Mouse (Mus musculus) lung, embryonic 14.5 days (tissue): ENCODE data around the gene Lef1. TPM values are rescaled to one million over a fixed set of nuclear protein-coding genes. Genes with fewer than 3 reads are reported as not detected.
A peak's percentile ranks its signal among the peaks of the same experiment; 100 is the strongest.

ENCODE experiments used
- ATAC-seq: fragments of 200-750 bp; cut with Nextera tagmentation; 2 replicates; pipeline ENCODE4 v1.8.0; 2017; ENCODE audit warnings: mild to moderate bottlenecking, moderate TSS enrichment, moderate library complexity; ENCODE audit not compliant: insufficient read depth
- DNase-seq: peaks from one replicate; pipeline ENCODE4 v3.0.0-alpha.2; 2015
- H3K27ac ChIP-seq: fragments of 300-500 bp; sonication (generic); 2 replicates; pipeline ENCODE4 v1.5.1; 2014; ENCODE audit warnings: low read depth, mild to moderate bottlenecking, moderate library complexity
- H3K27me3 ChIP-seq: fragments of 300-500 bp; sonication (generic); 2 replicates; pipeline ENCODE4 v1.6.1; 2014; ENCODE audit warnings: low read length, control low read depth; ENCODE audit not compliant: insufficient read depth
- H3K36me3 ChIP-seq: fragments of 300-500 bp; sonication (generic); 2 replicates; pipeline ENCODE4 v1.6.1; 2014; ENCODE audit warnings: control low read depth; ENCODE audit not compliant: insufficient read depth
- H3K4me1 ChIP-seq: fragments of 300-500 bp; sonication (generic); 2 replicates; pipeline ENCODE4 v1.6.1; 2014; ENCODE audit warnings: antibody characterized with exemption, control low read depth; ENCODE audit not compliant: insufficient read depth
- H3K4me2 ChIP-seq: fragments of 300-500 bp; sonication (generic); 2 replicates; pipeline ENCODE4 v1.6.1; 2014; ENCODE audit warnings: mild to moderate bottlenecking
- H3K4me3 ChIP-seq: fragments of 300-500 bp; sonication (generic); 2 replicates; pipeline ENCODE4 v1.5.1; 2014; ENCODE audit warnings: low read depth, low read length
- H3K9ac ChIP-seq: fragments of 300-500 bp; sonication (generic); 2 replicates; pipeline ENCODE4 v1.6.1; 2014
- H3K9me3 ChIP-seq: fragments of 300-500 bp; sonication (generic); 2 replicates; pipeline ENCODE4 v1.6.1; 2016; ENCODE audit warnings: low read depth, low read length, control low read depth
- CTCF ChIP-seq: IDR thresholded peaks from 2 replicates; pipeline ENCODE4 v1.5.1; 2016; ENCODE audit warnings: antibody characterized with exemption, low read depth
- WGBS: fragments of 180-500 bp; shearing (Covaris S2); extraction: QIAGEN DNeasy Blood & Tissue Kit; methylation state at CpG from one replicate; pipeline ENCODE4 v1.1.7; 2014; 5-methylcytosine and 5-hydroxymethylcytosine counted together
- polyA plus RNA-seq: library from polyadenylated mRNA; unstranded; fragments of >200 nt; fragmentation: Nextera tagmentation; extraction: Ambion mirVana; gene quantifications from 2 replicates; pipeline ENCODE4 v1.2.1, GENCODE M21; 2014

Lef1 gene
- polyA plus RNA-seq, 1 experiment from 2014 or later, result 32.7 TPM

DNA sequence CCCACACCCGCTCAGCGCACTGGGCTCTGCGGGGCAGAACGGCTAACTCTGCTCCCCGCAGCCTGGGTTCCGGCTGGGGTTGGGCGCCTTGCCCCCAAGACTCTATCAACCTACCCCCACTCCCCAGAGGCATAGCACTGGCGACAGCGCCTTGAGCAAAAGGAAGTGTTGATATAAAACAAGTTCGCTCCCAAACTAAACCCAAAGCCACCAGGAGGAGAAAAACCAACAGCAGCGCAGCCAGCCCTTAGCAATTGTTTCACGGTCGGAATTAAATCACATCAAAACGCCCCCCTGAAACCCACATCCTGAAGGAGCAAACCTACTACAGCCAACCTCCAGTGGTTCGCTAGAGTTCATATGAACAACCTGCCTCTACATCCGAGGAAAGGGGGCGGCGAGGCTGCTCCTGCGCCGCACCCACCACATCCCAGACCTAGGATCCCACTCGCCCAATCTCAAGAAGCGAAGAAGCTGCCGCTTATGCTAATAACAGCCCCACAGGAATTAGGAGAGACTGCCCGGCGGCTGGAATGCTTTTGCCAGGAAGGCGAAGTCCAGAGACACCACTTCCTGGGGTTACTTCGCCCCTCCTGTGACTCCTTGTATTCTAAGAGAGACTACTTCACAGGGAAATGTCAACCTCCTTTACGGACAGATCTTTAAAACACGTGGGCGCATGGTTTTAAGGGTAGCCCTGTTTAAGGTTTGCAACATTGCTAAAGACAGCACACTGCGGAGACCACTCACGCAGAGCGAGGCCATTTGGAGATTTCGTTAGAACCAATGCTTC lies 2.8 kb upstream of the Lef1 start:
- Histone ChIP-seq H3K36me3 (no peaks in the 10 kb centered on the region), H3K27me3 (peaks cover 41% of the 10 kb centered on the region), H3K27ac (no peak overlapping the region), H3K4me1 (peaks cover 4% of the 10 kb centered on the region; the same call in 1 of the 2 replicates), H3K4me3 (peak overlapping the region; percentile 38), H3K9me3 (no peaks in the 10 kb centered on the region), H3K4me2 (peak overlapping the region; percentile 85), H3K9ac (0 out of 2 replicates have a peak overlapping the region, but pooled peaks have one; percentile 9)
- no peak for TF ChIP-seq CTCF
- WGBS, result 5% methylated on average over 34 of the region's 34 CpGs
- DNase-seq, result peak; percentile 49
- ATAC-seq, result no peak

DNA sequence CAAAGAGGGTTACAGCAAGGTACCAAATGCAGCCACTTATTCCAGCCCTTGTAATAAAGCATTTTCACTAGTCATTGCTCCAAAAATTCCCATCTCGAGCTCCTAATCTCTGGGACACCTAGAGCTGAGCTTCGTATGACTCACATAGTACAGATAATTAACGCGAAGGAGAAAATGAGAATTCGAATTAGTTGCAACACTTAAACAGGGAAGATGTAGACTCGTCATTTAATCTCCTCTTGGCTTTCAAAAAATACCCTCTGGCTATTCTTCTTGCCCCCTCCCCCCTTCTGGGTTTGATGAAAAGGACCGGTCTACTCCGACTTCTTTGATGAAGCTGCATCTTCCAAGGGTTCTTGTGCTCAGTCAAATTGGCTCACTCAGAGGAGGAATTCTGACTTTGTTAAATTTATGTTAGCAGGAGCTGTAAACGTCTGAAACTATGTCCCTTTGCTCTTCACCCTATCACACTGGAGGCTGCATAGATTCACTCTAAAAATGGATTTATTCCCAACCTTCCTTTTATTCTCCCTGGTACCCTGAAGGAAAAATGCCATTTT lies 2.1 kb upstream of the Lef1 start:
- Histone ChIP-seq H3K4me3 (no peak overlapping the region), H3K4me1 (peaks cover 4% of the 10 kb centered on the region; the same call in 1 of the 2 replicates), H3K9ac (no peak overlapping the region), H3K36me3 (no peaks in the 10 kb centered on the region), H3K4me2 (peak overlapping the region; percentile 85), H3K9me3 (no peaks in the 10 kb centered on the region), H3K27ac (no peak overlapping the region), H3K27me3 (peaks cover 43% of the 10 kb centered on the region)
- no peak for TF ChIP-seq CTCF
- DNase-seq (peak; percentile 31), ATAC-seq (no peak)
- 10% methylated on average over 9 of the region's 9 CpGs for WGBS

DNA sequence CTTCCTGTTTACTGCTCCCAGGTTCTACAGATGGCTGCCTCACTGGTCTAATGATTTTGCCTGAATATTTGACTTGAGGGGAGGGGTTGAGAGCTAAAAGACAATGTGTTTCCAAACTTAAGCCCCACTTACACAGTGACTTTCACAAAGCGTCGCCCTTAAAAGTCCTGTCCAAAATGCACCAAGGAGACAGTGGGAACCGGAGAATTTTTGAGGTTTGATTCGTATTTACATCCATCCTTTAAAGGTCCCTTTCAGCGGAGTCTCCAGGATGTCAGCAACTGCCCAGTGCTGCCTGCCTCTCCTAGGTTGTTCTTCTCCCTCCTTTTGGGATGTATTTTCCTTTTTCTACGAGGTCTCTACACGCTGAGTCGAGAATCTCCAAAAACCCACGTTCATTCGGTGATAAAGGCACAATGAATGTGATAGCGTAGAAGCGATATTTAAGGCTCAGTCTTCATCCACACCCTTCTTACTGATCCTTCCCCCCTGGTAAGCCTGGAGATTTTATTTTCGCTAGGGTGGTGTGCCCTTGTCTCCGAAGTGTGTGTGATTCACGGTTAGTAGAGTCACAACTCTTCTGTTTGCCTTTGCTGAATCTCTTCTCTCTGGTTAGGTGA lies 1.1 kb upstream of the Lef1 start:
- Histone ChIP-seq H3K27me3 (peaks cover 43% of the 10 kb centered on the region), H3K27ac (no peak overlapping the region), H3K9ac (no peak overlapping the region), H3K4me2 (peak overlapping the region; percentile 94), H3K4me3 (peak overlapping the region; percentile 62), H3K36me3 (no peaks in the 10 kb centered on the region), H3K9me3 (no peaks in the 10 kb centered on the region), H3K4me1 (peaks cover 4% of the 10 kb centered on the region; the same call in 1 of the 2 replicates)
- ATAC-seq (no peak), DNase-seq (no peak)
- no peak for TF ChIP-seq CTCF
- WGBS, result 2% methylated on average over 15 of the region's 15 CpGs

DNA sequence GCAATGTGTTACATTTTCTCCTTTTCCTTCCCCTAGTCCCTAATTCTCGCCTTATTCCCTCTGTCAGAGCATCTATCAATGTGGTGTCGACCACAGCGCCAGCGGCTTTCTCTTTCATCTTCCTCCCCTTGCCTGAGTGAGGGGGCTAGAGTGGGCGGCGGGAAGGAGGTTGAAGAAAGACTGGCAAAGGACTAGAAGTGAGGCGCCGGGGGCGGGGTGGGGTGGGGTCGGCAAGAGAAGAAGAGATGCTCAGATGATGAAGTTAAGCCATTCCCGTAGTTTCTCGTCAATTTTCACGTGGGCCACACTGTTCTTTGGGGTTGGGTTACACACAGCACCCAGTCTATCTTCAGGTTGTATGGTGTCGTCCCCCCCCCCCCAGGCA lies 593 bp upstream of the Lef1 start:
- Histone ChIP-seq H3K27ac (no peak overlapping the region), H3K4me1 (peaks cover 4% of the 10 kb centered on the region; the same call in 1 of the 2 replicates), H3K36me3 (no peaks in the 10 kb centered on the region), H3K27me3 (peaks cover 43% of the 10 kb centered on the region), H3K4me3 (peak overlapping the region; percentile 62), H3K9me3 (no peaks in the 10 kb centered on the region), H3K4me2 (peak overlapping the region; percentile 94), H3K9ac (peak overlapping the region; percentile 72; the same call in 1 of the 2 replicates)
- DNase-seq (peak; percentile 33), ATAC-seq (no peak)
- no peak for TF ChIP-seq CTCF
- WGBS, result under 1% methylated on average over 13 of the region's 14 CpGs

DNA sequence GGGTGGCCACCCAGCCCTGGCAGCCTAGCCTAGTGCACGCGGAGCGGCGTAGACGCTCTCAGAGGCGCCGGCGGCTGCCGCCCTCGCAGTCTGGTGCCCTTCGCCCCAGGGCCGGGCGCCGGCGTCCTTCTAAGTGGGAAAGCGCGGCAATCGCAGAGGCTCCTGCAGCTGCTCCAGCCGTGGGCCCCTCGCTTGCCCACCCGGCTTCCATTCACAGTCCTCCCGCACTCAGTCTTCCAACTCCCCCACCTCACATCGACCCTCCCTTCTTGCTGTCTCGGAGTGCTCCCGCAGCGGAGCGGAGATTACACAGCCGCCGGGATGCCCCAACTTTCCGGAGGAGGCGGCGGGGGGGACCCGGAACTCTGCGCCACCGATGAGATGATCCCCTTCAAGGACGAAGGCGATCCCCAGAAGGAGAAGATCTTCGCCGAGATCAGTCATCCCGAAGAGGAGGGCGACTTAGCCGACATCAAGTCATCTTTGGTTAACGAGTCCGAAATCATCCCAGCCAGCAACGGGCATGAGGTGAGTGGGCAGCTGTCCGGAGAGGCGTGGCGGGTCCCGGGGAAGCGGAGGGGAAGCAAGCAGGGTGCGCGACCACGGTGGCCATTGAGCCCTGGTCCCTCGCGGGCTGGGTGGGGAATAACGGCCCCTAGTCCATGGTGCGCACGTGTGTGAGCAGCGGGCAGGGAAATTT lies 1.0 kb downstream of the Lef1 start:
- H3K9me3 ChIP-seq, result no peaks in the 10 kb centered on the region
- peak overlapping the region; percentile 94 for H3K4me2 ChIP-seq
- peak overlapping the region; percentile 72 for H3K9ac ChIP-seq
- peak overlapping the region; percentile 62 for H3K4me3 ChIP-seq
- H3K4me1 ChIP-seq, result peaks cover 3% of the 10 kb centered on the region; the same call in 1 of the 2 replicates
- H3K36me3 ChIP-seq, result peaks cover 9% of the 10 kb centered on the region; the same call in 1 of the 2 replicates
- DNase-seq (peak; percentile 58), ATAC-seq (peak; percentile 28; the same call in 1 of the 2 replicates)
- TF ChIP-seq CTCF, result no peak
- peak overlapping the region; percentile 63 for H3K27ac ChIP-seq
- under 1% methylated on average over 55 of the region's 59 CpGs for WGBS
- H3K27me3 ChIP-seq, result peaks cover 39% of the 10 kb centered on the region

DNA sequence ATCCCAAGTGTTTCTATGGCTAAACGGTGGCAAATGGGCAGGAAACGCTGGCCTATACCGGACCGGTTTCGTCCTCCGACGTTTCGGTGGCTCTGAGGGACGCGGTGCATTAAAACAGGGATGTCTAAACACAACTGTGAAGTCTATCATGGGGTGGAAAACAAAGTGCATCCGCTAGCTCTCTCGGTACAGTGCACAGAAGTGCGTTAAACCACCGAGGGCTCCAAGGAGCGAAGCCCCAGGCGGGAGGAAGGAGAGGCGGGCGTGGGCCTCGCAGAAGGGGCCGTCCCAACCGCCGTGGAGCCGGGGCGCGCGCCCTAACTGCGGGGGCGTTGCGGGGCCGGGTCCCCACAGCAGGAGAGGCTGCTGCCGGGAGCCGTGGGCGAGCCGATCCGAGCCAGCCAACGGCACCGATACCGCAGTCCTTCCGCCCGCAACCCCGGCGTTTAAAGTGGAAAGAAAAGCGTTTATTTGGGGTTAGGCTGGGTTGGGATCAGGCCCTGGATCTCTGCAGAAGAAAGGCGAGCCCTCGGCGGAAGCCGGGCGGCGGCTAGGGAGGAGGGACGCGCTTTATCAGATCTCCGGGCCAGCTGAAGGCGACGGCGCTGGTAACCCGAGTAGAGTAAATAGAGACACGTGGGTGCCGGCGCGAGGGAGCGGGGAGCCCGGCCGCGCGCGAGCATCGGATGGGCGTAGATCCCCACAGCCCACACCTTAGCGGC lies 1.7 kb downstream of the Lef1 start:
- Histone ChIP-seq H3K9me3 (no peaks in the 10 kb centered on the region), H3K36me3 (peaks cover 9% of the 10 kb centered on the region; the same call in 1 of the 2 replicates), H3K4me1 (no peaks in the 10 kb centered on the region), H3K27me3 (peaks cover 31% of the 10 kb centered on the region), H3K27ac (peak overlapping the region; percentile 3; the same call in 1 of the 2 replicates), H3K4me3 (peak overlapping the region; percentile 62), H3K9ac (peak overlapping the region; percentile 72), H3K4me2 (peak overlapping the region; percentile 94)
- peak; percentile 88 for DNase-seq
- ATAC-seq, result peak; percentile 70
- under 1% methylated on average over 69 of the region's 69 CpGs for WGBS
- TF ChIP-seq CTCF, result no peak
